Mouse (Mus musculus) right cerebral cortex, postnatal 36 days (tissue): ENCODE measurements around the gene Bud31.
"Not testable (repeated sequence)": the region's sequence is repeated elsewhere in the genome, so short reads cannot be mapped to it uniquely, and the experiment has no call there.

ENCODE experiments used
- DNase-seq, 2 experiments: peaks; one replicate each; pipeline ENCODE4 v3.0.0; 2022; ENCODE audit warnings: low spot score in 2 of 2, mixed read lengths in 1 of 2

The Bud31 gene

GRCm38 (mm10) chr5:145129124-145129523 lies 11.0 kb upstream of the Bud31 start:
- no peak for DNase-seq

DNA sequence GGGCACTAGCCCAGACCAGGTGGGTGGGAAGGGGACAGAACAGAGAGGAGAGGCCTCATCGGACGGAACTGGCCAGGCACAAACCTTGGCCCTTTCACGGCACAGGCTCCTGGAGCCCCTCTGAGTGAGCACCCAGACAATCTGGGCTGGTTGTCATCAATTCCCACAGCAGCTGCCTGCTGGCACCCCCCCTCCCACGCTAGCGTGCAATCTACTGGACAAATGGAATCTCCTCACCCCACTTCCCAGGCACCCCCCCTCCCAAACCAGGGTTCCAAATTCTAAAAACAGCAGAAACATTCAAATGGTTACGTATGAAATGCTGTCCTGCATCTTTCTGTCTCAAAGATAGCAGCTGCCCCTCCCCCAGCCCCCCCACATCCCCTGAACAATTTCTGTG lies 10.4 kb upstream of the Bud31 start:
- DNase-seq, result not testable (repeated sequence)

DNA sequence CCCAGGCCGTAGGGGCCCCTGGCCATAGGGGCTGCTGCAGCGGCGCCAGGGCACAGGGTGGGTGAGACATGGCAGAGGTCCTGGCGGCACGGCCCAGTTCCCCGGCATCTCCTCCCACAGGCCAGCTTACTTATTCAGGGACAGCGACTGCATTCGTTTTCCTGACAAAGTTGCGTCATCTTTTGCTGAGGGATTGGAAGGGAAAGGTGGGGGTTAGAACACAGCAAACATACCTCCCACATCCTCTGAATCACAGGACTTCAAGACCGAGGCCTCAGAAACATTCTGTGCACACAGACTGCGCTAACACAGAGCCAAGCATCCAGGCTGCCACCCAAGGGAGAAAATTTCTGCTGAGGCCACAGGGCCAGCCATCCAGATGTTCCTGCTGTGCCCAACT lies 10.0 kb upstream of the Bud31 start:
- peak; percentile 62 to 81 for DNase-seq

- DNase-seq, result no peak
Observed at GRCm38 (mm10) chr5:145130995-145131394, 9.2 kb upstream of the Bud31 start.

DNA sequence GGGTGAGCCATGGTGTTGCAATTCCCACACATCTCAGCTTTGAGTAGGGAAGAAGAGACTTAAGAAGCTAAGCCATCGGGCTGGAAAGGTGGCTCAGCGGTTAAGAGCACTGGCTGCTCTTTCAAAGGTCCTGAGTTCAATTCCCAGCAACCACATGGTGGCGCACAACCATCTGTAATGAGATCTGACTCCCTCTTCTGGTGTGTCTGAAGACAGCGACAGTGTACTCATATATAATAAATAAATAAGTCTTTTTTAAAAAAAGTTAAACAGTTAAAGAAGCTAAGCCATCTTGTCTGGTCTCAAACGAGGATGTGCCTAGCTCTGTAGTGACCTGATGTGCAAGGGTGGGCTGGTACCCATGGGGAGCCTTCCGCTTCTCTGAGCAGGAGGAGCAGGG lies 6.9 kb upstream of the Bud31 start:
- DNase-seq, result not testable (repeated sequence)

DNA sequence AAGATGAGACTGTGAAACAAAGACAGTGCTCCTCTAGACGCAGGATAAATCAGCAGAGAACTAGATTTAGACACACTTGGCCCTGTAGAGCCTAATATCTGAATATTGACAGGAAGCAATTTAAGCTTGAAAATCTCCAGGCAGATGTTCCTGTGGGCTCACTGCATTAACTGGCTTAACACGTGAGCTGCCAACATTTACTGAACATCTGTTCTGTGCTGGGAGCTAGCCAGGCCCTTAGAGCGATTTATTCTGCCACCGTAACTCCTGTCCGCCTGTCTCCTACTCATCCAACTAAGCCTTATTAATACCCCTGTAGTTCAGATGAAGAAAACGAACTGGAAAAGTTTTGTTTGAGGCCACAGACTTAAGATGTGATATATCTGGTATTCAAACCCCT lies 1.3 kb upstream of the Bud31 start:
- DNase-seq, result no peak

- DNase-seq, result no peak
Observed at GRCm38 (mm10) chr5:145140611-145141010, 449 bp downstream of the Bud31 start.

DNA sequence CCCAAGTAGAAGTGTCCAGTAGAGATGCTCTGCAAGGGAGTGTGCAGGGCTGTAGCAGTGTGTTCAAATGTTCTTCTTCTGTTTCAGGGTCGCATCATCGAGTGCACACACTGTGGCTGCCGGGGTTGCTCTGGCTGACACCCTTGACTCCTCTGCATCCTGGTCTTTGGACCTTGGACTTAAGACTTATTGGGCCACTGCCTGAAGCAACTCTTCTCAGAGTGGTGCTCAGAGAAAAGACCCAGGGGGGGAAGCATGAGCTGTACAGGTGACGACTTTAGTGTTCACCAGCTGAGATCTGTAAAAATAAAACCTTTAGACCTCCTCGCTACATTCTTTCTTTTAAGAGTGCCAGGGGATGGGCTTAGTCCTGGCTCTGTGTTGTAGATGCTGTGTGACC lies 7.6 kb downstream of the Bud31 start:
- DNase-seq, result no peak

- no peak for DNase-seq
Observed at GRCm38 (mm10) chr5:145149294-145149693, 9.1 kb downstream of the Bud31 start.

GRCm38 (mm10) chr5:145152690-145153089 lies 12.5 kb downstream of the Bud31 start:
- DNase-seq, result no peak

- no peak for DNase-seq
Observed at GRCm38 (mm10) chr5:145161361-145161760, 21.2 kb downstream of the Bud31 start.

GRCm38 (mm10) chr5:145164710-145165109 lies 24.5 kb downstream of the Bud31 start:
- no peak for DNase-seq

DNA sequence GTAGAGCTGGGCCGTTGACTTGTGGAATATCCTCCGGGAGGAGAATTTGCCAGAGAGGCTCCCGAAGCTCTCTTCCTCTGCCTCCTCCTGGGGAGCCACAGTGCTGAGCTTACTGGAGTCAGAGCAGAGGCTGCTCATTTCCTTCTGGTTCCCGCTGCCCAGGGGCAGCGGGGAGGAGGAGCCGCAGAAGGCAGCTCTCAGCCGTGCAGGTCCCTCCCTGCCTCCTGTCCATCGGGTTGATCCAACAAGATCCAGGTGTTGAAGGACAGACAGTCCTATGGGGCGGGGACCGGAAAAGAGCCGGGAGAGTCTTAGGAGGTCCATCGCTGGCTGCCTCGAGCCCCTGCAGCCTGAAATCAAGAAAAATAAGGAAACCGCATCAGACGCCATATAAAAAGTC lies 25.0 kb downstream of the Bud31 start:
- DNase-seq, result no peak

DNA sequence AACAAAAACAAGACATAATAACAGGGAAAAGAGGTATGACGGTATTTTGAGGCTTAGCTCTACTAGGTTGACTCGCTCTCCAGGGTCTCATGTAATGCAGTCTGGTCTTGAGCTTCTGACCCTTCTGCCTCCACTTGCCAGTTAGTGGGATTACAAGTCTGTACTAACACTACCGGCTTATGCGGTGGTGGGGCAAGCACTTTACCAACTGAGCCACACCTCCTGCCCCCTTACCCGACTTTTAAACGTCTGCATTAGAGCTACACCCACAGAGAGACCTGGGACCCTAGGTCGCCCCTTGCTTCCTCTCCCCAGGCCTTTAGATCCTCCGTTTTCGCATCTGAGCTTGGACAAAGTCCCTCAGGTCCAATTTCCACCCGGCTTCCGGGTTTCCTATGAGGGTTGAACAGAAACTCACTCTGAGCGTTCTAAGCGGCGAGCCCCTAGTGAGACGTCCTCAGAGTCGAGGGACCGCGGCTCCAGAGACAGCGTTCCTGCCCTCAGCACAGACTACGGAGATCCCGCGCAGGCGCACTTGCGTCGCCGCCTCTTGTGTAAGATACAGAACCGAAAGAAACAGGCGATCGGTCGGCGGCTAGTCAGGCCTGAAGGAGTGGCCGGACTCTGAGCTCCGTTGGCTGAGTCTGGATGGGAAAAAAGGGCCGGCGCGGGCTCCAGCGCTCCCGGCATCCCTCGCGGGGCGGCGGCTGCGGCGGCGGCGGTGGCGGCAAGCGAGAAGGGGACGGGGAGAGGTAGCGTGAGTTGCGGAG lies 26.6 kb downstream of the Bud31 start, which contains the start of the genes Ptcd1 and Cpsf4:
TSS of gene Ptcd1 (minus strand) at position 573 of the 770 bp plus-strand sequence.
TSS of gene Cpsf4 (plus strand) at position 678 of the 770 bp plus-strand sequence.
- peak; percentile 99 for DNase-seq

GRCm38 (mm10) chr5:145167306-145167661 lies 27.1 kb downstream of the Bud31 start:
- no peak for DNase-seq

DNA sequence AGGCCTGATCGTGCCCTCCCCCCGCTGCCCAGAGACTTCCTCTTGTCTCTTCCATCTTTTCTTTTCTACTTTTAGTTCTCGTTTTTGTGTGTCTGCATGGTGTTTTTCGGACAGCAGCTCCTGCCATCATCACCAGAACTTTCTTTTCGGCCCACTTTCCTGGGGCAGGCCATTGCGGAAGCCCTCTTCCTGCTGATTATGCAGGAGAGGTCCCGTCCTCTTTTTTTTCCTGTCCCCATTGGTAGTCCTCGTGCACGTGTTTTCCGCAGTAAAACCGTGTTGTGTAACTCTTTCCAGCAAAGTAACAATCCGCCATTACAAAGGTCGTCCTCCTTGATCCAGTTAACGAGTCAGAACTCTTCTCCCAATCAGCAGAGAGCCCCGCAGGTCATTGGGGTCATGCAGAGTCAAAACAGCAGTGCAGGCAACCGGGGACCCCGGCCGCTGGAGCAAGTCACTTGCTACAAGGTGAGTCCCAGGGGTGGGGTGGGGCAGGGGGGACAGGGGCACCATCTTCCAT lies 38.4 kb downstream of the Bud31 start:
- DNase-seq, result no peak

GRCm38 (mm10) chr5:145185244-145185643 lies 45.1 kb downstream of the Bud31 start:
- DNase-seq, result no peak

DNA sequence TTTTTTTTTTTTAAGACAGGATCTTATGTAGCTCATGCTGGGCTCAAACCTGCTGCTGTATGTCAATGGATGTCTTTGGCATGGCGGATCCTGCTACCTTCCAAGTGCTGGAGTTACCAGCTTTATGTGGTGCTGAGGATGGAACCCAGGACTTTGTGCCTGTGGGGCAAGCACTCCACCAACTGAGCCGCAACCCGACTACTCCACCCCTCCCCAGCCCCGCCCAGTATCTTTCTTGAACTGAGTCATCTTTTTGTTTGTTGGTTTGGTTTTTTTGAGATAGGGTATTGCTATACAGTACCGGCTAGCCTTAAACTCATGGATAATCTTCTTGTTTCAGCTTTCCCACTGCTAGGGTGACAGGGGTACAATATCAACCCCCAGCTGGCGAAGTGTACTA lies 49.3 kb downstream of the Bud31 start:
- no peak for DNase-seq

DNA sequence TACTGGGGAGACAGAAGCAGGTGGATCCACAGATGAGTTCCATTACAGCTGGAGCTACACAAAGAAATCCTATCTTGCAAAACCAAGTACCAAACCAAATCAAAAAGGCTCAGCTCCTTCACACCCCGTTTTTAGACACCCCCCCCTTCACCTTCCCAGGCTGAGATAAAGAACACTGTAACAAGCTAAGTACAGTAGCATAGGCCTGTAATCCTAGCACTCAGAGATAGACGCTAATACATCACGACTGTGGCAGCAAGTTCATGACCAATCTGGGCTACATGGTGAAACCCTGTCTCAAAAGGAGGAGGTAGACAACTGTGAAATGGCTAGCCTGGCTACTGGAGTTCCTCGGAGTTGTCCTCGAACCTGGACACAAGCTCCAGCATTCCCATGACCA lies 50.2 kb downstream of the Bud31 start:
- DNase-seq, result no peak

GRCm38 (mm10) chr5:145190875-145191798 lies 51.0 kb downstream of the Bud31 start:
- DNase-seq, result peak; percentile 88 to 91

DNA sequence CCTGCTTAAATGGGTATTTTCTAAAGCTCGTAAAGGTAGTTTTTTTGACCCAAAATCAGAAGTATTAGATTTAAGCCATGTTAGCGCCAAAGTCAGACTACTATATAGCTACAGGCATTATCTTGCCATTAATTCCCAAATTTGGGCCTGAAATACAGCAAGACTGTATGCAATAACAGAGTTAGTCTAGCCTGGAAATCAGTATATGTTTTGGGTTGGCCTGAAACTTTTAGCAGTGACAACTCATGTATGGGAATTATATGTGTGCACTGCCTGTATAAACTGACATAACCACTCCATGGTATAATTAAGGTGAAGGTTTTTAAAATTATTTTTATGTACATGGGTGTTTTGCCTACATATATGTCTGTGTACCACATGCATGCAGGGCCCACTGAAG lies 51.8 kb downstream of the Bud31 start, which contains the start of gene Atp5j2:
TSS of gene Atp5j2 (minus strand) at position 101 of the 400 bp plus-strand sequence.
- no peak for DNase-seq
